Mouse (Mus musculus) cerebellum, postnatal 4 days (tissue): Measurements from ENCODE around the gene Maml3.

ENCODE experiments used
- DNase-seq, 2 experiments: peaks; one replicate each; pipeline ENCODE4 v3.0.0; 2022; ENCODE audit warnings: low spot score in 2 of 2, mixed read lengths in 1 of 2

The Maml3 gene

DNA sequence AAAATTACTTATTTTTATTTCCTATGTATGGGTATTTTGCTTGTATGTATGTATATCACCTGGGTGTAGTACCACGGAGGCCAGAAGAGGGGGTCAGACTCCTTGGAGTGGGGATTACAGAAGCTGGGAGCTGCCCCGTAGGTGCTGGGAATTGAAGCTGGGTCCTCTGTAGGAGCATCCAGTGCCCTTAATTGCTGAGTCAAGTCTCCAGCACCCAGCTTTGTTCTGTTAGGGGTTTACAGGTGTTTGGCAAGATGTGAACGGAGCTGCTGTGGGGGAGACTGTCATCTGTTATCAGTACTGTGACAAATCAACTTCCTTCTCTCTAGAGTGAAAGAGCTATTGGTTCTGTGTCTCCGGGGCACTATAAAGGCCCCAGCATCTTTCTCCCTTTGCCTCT is 190.0 kb downstream of the Maml3 start:
- no peak for DNase-seq

DNA sequence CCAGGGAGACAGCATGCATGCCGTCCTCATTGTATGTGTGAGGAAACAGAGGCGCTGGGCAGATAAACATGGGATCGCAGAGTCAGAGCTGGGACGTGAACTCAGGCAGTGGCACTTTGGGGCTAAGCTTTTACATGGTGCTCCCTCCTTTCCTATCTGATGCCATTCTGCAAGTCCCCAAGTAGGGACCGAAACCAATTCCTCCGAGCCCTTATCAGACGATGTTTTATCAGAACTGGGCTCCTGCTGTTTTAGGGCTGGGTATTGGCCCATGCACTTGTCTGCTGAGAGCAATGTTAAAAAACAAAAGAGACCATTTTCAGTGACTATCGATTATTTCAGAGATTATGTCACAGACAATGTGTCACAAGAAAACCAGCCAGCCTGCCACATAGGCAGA is 191.4 kb downstream of the Maml3 start:
- DNase-seq: no peak

DNA sequence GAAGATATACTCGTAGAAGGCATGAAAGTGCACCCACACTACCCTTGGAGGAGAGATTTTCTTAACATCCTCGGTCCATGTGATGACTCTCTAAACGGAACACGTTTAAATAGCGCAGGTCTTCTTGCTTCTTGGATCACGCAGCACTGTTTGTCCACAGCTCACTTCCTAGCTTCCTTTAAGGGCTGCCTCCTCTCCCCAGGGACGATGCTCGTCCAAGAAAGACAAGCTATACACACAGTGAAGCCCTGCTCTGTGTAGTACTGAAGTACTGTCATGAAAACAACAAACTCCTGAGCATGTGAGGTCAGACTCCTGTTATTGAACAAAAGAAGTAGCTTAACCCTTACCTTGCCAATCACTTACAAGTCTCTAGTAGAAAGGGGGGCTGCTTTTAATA is 192.7 kb downstream of the Maml3 start:
- DNase-seq: no peak

DNA sequence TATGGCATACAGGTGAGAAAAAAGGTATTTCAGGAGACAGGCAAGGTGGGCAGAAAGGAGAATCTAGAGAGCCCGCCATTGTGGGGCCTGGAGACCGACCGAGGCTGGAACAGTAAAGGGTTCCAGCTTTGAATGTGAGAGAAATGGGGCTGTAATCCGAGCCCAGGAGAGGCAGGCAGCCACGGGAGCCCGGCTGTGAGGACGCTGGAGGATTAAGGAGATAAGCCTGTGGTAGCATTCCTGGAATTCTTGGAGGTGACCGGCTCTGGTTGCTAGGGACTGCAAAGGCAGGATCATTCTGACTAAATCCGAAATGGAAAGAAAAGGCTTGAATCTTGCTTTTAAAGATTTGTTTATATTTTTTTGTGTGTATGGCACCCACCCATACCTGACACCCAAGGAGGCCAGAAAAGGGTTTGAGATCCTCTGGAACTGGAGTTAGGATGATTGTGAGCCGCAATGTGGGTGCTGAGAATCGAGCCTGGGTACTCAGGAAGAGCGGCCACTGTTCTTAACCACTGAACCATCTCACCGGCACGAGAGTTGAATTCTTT is 196.4 kb downstream of the Maml3 start:
- no peak for DNase-seq

DNA sequence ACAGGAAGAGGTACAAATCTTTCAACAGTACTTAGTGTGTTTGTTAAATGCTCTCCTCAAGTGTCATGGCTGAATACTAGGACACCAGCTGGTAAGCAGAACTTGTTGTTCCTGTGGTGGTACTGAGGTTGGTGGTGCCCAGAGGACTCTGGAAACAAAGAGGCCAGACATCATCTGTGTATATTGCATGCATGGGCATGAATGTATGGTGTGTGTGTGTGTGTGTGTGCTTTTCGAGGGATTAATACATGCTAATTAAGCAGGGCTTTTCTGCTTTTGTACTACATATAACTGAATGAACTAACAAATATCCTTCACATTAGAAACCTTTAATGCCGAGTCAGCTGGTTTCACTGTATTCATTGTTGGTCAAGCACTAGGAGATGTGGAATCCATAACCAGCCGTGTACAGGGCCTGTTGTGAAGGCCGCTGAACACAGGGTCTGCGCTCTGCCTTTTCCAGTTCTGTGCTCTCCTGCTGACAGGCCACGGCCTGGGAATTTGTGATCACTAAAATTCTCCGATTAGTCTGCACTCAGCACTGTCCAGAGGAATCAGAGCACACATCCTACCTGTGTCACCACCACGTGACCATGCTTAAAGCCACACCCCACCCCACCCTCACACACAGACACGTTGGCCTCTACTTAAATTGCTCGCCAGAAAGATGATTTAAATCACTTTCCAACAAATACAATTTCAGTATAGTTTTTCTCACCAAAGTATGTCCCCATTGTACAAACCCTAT is 197.6 kb downstream of the Maml3 start:
- DNase-seq: no peak

DNA sequence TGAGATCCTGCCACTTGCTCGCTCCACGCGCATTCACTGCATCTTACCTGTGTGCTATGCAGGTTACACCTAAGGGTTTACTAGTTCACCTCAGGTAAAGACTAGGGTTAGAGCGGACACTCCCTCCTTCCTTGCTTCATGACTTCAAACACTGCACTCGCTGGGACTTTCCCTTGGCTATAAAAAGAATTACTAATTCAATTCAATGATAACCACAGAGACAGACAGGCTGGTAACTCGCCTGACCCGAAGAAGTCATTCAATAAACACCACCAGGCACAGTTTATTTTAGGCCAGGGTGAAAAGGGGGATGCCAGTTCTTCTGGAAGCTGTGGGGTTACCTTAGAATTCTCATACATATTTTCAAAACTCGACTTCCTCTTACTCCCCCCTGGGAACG is 199.0 kb downstream of the Maml3 start:
- no peak for DNase-seq

DNA sequence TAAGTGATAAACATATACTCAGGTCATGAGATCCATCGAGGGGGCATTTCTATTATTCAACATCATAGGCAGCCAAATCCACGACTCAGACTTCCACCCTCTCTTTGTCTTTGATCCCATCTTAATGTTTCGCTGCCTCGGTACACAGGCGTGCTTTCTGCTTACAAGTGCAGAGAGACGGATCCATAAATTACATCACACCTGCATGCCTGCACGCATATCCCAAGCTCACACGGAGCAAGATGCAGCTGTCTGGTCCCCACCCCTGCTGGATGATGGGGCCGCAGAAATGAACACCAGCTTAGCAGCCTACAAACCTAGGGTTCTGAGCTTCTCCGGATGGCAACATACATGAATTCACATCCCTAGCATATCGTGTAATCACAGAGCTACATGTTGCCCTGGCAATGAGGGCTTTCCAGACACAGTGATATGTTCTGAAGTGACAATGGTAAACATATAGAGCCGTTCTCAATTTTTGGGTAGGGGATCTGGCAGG is 200.5 kb downstream of the Maml3 start:
- no peak for DNase-seq

DNA sequence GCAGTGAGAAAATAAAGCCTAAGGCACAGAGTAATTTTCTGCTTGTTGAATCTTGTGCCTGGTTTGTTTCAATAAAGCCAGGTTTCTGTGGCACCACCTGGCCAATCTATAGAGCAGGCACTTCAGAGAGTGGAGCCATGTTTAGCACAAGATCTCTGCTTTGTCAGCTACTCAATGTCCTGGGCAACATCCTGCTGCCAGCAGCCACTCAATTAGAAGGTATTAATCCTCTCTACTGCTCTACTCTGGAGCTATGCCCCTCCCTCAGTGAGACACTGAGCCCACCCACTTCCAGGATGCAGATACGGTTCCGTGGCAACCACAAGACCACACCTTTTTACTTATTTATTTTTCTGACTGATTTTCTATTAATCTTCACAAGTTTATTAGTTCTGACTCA is 203.7 kb downstream of the Maml3 start:
- DNase-seq: no peak

DNA sequence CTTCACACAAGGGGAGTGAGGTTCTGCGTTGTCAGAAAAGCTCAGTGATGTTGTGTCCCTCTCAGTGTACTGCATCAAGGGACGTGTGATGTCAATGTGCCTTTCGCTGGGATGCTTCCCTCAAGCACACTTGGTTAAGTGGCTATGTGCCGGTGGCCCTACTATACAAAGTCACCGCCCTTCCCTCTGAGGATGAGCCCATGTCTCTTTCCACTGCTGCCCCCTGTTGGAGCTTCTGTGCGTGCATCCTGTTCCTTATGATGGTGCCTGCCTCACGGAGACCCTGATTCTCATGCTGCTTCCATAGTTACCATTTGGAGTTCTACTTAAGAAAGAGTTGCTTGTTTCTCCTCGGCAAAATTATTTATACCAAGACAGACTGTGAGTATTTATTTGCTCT is 210.4 kb downstream of the Maml3 start:
- no peak for DNase-seq

DNA sequence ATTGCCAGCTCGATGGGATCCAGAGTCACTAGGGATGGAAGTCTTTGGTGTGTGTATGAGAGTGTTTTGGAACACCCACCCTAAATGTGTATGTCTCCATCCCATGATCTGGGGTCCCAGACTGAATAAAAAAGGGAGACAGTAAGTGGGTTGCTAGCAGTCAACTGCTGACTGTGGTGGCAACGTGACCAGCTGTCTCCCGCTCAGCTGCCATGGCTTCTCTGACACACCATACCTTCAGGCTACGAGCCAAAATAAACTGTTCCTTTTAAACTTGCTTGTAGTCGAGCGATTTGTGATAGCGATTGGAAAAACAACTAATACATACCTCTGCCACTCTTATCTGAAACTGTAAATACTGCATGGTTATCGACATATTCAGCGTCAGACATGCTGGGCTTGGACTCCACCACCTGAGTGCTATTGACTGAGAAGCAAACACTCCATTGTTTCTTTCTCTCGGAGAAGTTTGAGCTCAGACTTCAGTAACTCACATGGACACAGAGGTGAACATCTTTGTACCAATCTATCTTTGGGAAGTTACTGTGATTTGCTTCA is 213.2 kb downstream of the Maml3 start:
- DNase-seq: no peak

DNA sequence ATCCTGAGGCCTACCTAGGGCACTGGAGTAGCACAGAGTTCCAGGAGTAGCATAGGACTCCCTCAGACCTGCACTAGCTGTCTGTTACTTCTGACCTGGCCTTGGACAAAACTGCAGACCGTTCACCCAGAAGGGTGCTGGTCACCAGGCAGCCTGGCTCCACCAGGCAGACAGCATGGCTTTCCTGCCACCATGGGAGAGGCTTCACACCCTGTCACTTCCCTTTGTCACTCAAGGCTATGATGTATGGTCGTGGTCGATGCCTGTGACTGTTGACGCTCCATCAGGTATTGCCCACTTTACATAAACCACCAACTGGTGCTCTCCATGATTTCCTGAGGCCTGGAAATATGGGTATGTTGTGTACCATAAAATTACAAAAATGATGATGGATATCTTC is 214.7 kb downstream of the Maml3 start:
- no peak for DNase-seq

DNA sequence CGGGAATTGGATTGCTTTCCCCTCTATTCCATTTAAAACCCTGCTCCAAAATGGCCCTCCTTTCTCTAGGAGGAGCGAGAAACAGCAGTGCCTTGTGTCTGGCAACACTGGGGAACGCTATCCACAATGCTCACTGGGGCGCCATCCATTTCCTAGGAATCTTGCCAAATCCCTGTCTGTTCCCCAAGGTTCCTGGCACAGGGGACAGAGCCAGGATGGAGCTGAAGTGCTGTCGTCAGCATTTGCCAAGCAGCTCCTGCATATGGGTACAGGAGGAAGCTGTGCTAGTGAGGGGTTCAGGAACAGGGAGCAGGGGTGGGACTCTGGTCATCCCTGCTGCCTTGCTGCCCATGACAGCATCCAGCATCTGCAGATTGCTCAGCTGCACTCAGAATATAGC is 215.1 kb downstream of the Maml3 start:
- DNase-seq: peak in 1 of 2 experiments; percentile 81

DNA sequence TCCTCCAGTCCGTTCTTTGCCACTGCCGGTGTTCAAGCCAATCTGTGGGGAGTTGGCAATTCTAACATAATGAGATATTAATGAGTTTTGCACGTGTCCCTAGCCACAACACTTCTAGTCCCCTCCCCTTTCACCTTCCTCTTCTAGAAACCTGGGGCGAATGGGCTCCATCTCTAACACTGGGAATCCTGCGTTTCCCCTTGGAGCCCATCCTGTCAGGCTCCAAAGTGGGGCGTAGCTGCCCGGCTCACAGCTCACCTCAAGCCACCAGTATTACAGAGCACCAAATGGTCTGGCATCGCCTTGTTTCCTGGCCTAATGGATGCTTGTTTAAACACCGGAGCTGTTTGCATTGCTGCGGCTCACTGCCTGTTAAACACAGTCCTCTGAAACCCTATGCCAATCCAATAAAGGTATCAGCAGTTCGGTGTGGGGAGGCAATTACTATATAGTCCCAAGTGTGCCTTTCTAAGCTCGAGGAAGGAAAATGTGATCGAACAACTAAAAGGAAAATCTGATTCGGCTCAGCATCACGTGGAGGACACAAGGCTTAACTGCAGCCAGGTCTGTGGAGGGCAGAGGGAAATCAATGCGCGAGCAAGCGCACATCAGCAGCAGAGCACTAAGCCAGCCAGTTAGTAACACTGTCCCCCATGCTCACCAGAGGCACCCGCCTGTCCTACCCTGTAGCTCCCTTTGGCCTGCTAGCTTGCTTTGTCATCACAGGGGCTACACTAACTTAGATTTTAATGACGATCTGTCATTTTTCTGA is 216.0 kb downstream of the Maml3 start:
- DNase-seq: no peak

DNA sequence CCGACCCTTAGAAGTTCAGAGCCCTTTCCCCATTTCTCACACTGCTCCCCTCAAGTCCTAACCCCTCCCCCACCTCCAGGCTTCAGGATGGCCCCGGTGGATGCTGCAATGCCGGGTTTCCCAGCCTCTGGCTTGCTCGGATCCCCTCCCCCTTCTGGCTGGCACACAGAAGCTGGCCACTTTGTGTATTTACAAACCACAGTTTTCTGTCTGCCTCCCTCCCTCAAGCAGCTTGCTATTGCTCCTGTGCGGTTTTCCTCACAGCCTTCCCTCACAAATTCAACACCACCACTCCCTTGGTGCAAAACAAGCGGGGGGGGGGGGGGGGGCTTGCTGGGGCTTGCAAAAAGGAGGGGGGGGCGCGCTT is 216.6 kb downstream of the Maml3 start:
- no peak for DNase-seq

DNA sequence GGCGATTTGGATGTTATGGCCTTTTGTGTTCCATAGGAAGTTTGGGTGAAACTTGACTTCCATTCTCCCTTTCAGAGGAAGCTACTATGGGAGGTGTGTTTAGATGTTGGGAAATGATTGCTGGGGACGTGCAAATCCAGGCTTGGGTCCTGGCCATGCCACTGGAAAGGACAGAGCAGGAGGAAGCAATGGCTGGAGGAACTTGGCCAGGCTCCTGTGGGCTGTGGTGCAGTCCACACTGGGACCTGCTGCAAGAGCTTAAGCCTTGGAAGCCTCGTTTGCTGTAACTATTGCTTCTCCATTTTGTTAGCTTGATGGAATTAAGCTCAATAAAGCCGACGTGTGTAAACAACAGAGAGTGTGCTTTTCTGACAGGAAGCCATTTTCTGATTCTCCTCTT is 219.0 kb downstream of the Maml3 start:
- no peak for DNase-seq

DNA sequence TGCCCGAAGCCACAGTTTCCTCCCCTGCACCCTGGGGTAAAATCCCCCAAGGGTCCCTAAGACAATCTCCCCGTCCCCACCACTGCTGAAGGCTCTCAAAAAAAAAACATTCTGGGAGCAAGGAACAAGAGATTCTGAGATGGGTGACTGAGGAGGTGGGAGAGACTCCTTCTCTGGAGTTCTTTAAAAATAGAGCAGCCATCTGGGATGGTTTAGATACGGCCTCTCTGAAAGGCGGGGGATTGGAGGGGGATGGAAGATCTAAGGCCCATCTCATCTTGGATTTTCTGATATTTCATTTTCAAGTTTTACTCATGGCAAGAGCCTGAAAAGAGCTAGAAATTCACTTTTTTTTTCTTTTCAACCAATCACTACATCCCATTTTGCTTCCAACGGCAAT is 219.4 kb downstream of the Maml3 start:
- no peak for DNase-seq

DNA sequence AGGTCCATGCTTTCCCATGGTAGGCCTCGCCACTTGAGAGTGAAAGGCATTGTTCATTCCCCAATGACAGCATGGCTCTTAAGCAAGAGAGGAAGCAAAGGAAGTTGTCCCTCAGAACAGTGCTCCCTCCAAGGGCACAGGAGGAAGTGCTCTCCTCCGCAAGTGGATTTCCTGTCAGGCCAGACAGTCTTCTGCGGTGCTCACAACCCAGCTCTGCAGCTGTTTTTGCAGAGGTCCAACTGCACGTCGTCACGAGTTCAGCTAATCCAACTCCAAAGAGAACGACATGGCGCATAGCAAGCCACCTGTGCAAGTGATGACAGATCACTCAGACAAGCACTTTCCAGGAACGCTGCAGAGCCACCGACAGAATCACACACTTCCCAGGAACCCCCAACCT is 222.9 kb downstream of the Maml3 start:
- DNase-seq: no peak

DNA sequence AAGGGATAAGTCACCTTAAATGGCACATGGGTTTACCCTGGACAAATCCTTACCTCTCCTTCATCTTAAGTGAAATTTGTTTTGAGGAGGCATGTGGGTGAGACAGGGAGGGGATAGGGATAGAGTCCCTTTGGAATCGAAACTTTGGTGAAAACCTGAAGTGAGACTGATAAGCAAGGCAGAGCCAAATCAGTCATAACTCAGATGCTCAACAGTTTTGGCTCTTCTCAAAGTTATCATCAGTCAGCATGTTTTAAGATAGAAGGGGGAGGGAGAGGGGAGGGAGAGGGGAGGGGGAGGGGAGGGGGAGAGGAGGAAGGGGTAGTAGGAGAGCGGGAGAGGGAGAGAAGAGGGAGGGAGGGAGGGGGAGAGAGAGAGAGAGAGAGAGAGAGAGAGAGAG is 223.5 kb downstream of the Maml3 start:
- no peak for DNase-seq

DNA sequence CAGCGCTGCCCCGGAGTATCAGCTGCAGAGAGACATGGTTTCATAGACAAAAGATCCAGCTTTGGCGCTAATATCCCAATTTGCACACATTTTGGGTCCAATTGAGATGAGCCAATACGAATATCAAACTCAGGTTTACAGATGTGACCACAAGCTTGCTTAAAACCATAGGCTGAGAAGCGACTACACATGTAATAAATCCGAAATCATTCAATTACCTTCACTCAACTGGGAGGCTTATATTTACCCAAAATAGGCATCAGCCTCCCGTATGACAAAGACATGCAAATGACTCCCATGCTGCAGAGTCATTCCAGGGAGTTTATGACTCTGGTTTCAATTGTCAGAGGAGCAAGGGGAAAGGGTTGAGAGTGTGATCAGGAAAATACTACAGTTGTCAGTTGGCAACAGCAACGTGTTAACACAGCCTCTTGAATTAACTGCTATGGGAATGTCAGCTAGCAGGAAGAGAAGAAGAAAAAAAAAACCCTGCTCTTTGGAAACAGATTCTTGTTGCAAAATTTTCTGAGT is 224.3 kb downstream of the Maml3 start:
- no peak for DNase-seq

DNA sequence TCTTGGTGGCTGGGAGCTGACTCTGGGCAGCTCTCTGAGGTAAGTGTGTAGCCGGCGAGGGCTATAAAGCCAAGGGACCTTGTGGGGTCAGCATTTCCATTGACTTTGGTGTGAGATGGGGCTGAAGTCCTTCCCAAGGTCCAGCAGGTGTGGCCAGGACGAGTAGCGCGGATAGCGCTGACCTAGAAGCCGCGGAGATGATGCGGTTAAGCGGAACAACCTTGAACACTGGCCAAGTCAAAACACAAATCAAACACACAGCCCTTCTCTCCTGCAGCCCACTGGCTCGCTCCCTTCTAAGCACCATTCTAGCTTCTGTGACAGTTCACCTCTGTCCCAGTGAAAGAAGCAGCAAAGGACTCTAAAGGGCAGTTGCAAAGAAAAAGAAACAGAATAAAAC is 225.7 kb downstream of the Maml3 start:
- no peak for DNase-seq

DNA sequence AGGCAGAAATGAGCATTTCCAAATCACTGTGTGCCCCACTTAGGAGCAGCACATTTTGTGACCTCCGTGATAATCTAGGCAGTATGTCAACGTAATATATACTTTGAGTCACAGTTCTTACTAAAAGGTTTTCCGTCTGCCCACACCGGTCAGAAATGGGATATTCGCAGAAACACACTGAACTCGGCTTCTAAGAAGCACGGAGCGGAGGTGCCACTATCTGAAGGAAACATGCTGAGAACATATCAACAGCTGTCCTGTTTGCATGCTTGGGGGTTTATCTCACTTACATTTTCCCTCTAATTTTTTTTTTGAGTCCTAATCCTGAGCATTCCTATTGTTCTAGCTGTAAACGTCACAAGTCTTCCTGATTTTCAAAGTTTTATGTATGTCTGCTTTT is 226.3 kb downstream of the Maml3 start:
- no peak for DNase-seq

DNA sequence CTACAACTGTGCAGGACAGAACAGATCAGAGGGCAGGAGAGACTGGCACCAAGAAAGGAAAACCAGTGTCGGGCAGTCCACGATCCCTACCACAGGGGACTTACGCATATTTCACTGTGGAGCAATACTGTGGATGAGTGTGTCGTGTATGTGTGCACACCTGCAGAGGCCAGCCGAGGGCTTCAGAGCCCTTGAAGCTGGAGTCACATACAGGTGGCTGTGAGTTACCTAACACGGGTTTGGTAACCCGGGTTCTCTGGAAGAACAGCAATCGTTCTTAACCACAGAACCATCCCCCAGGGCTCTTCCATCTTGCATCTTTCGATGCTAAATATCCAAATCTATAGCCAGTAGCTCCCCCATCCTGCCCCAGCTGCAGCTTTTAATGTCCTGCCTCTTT is 228.1 kb downstream of the Maml3 start:
- DNase-seq: no peak

DNA sequence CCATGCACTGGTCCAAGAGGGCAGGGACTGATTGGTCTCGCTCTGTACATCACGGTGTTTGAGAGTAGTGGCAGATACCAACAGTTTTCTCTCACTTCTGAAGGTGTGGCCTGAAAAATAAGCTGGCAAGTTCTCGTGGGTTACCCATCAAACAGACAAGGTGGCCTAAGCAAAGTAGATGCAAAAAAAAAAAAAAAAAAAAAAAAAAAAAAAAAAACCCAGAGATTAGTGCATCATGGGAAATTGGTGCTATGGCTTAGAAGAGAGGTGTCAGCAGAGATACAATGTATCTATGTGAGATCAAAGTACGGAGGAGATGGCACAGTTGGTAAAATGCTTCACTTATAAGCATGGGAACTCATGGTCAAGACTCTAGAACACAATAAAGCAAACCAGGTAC is 229.2 kb downstream of the Maml3 start:
- no peak for DNase-seq
